Mouse (Mus musculus): Measurements from ENCODE around the gene Tnfrsf8.

GRCm38 (mm10) chr4:145278231-145278630, 36.7 kb downstream of the Tnfrsf8 start:
- TF ChIP-seq CTCF (IDR thresholded peaks at IDR 0.05; ENCODE audit: low read depth, low read length) (no peak), POLR2A (IDR thresholded peaks at IDR 0.05; ENCODE audit: extremely low read depth, insufficient read depth, low read length) (no peak)

Data from liver, adult 2 months (tissue).